Mouse (Mus musculus) E14TG2a.4 (cell line): Measurements from ENCODE around the gene Ngfr.

ENCODE experiments used
- CTCF ChIP-seq: conservative IDR thresholded peaks from 2 replicates; pipeline ENCODE4 v1.5.1; 2014; ENCODE audit warnings: low read length
- POU5F1 ChIP-seq: IDR thresholded peaks from 2 replicates; pipeline ENCODE4 v1.6.1; 2014; ENCODE audit warnings: low read length, borderline replicate concordance

DNA sequence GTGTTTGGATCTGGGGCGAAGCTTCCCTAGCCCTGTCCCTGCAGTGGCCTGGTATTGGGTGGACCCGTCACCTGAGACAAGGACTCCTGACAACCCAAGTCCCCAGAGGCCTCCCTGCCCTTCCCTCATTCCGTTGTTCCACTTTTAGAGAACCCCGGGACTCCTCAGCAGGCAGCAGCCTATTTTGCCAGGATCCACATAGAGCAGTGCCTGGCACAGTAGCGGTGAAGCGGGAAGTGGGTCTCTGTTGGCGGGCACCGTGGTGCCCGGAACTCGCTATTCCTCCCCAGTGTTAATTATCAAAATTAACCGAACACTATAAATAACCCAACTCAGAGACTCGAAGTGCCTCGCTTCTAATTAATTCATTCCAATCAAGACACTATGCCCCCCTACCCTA, 10.2 kb upstream of the Ngfr start:
- TF ChIP-seq CTCF = no peak
- no peak for TF ChIP-seq POU5F1
